Mouse (Mus musculus) embryonic stem cell, embryonic (primary cell): ENCODE measurements around the gene Mtfr1l.

Experiments
- CTCF ChIA-PET, 4 experiments: fragments of 300-600 bp in 2 of 4; fragments of 350-600 bp in 2 of 4; sonication (Branson Sonifier 250); formaldehyde crosslinking; loops; one replicate each; lab custom pipeline; 2022; ENCODE audit warnings: inconsistent platforms in 2 of 4; lab: Charles Lee
- POLR2A ChIA-PET, 4 experiments: fragments of 300-600 bp in 2 of 4; fragments of 350-600 bp in 2 of 4; sonication (Branson Sonifier 250); formaldehyde crosslinking; loops; one replicate each; lab custom pipeline; 2022; ENCODE audit warnings: antibody characterized with exemption in 4 of 4, inconsistent platforms in 1 of 4; lab: Charles Lee

Mtfr1l gene

GRCm38 (mm10) chr4:134476899-134477298, 58.3 kb downstream of the Mtfr1l start:
- POLR2A ChIA-PET, result interaction anchor here (0.6 to 14.9 kb wide), 21 partner anchors 9 to 105 kb away, joined by 3 to 261 read pairs (median 6); partner anchors contain the start of genes Pafah2 (in 3 of the 4), Stmn1 (in 2 of the 4) and Aunip (in 1 of the 4)
- CTCF ChIA-PET, result interaction anchor here in 3 of 4 experiments (0.6 to 10.5 kb wide), 17 partner anchors 8 to 143 kb away, joined by 3 to 213 read pairs (median 13); partner anchors contain the start of genes Pafah2 (in 2 of the 3), Paqr7 (in 1 of the 3) and Stmn1 (in 1 of the 3)
